Mouse (Mus musculus): ENCODE results near the gene Fam171a1.

Gene Fam171a1

DNA sequence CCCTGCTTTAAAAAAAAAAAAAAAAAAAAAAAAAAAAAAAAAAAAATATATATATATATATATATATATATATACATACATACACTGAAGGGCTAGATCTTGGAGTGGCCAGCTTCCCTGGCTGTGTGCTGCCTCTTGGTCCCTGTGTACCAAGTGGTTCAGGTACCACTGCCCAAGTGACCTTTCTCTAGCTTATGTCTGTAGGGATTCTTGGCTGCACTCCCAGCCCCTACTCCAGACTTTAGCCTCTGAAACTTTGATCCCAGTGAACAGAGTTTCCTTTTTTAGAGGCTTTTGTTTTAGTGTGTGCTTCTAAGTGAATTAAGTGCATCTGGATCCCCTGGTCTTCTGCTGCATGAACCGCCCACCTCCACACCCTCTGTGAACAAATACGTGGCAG, 24.3 kb downstream of the Fam171a1 start:
- DNase-seq (ENCODE audit: low spot score): no peak

DNA sequence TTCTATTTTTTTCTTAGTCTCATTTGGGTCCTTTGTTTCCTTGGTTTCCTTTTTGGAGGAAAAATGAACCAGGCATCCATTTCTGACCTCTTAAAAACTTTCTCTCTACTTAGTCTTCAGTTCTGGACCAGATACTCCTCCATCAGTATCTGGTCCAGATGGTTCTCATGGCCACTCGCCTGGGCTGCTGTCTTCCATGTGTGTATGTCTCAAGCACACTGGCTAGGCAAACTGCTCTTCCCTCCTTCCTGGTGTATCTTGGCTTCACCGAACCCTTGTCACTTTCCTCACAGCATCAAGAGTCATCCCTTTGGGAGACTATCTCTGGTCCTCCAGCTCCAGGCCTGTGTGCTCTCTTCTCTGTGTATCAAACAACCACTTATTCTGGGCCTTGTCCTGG, 25.0 kb downstream of the Fam171a1 start:
- no peak for DNase-seq (ENCODE audit: low spot score)

DNA sequence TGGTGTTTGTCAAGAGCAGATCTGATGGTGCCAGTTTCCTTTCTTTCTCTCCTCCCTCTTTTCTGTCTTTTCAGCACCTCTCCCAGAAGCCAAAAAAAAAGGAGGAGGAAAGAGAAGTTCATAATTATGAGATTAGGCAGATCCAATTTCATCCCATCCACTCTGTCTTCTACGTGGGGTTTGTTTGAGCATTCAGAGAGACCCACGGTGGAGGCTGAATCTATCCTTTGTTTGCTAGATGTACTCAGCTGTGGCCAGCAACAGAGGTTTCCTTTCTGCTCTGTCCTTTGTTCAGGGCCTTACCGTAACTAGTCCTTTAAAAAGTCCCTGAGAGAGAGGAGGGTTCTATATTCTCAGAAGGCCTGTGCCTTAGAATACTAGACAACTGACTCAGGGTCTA, 25.6 kb downstream of the Fam171a1 start:
- no peak for DNase-seq (ENCODE audit: low spot score)

DNA sequence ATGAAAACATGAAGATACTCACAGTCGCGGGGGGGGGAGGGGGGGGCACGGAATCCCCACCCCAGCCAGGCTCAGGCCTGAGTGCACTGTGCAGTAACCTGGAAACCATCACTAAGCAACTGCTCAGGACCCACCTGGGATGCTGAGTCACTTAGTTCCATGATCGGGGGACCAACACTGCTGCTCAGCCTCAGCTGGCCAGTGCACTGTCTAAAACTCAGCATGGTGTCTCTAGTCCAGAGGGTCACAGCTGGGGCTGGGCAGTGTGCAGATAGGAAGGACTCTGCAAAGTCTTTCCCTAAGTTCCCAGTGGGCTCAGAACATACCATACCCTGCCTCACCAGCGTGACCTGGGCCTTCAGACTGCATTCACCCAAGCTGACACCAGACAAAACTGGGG, 26.6 kb downstream of the Fam171a1 start:
- no peak for DNase-seq (ENCODE audit: low spot score)

DNA sequence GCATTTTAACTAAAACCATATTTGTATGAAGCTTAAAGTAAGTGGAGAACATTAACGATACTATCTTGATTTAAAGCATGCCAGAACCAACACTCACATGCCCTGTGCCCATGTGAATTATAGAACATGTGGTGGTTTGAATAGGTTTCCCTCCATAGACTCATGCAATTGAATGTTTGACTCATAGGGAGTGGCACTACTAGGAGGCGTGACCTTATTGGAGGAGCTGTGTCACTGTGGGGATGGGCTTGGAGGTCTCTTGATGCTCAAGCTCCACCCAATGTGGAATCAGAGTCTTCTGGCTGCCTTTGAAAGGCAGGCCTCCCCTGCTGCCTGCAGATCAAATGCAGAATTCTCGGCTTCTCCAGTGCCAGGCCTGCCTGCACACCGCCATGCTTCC, 27.8 kb downstream of the Fam171a1 start:
- no peak for DNase-seq (ENCODE audit: low spot score)

DNA sequence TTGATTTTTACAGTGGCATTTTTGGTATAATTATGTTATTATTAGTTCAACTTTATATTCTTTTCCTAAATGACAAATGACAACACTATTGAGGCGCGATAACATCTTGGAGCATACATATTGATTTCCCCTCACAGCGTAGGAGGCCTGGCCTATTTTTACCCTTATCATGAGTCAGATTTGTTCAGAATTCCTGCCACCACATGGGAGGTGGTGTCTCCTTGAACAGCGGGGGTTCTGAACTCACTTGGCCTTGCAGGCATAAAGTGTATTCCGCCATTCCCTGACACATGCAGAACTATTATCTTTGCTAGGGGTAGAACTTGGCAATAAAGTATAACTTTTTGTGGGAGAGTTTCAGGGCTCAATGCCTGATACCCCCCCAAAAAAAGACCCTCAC, 30.3 kb downstream of the Fam171a1 start:
- DNase-seq (ENCODE audit: low spot score): no peak

DNA sequence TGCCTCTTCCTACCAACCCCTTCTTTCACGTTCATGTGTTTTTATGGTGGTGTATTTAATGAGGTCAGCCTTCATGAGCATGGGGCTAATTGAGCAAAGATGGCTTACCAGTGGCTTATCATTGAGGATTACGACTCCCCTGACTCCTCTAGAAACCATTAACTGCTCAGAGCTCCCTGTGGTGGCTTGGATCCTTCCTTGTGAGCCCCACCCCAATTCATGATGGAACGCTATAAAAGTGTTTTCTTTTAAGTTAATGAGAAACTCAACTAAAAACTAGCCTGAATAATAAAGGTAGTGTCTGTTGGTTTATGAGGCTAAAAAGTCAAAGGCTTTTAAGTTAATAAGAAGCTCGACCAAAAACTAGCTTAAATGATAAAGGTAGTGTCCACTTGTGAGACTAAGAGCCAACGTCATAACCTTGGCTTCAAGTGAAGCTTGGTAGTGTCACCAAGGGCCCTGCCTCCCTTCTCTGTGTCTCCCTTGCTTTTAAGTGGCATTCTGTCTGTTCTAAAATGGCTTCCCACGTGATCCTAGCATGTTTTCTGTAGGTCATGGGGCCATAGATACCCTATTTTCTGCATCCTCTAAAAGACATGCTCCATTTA, 33.6 kb downstream of the Fam171a1 start:
- no peak for DNase-seq (ENCODE audit: low spot score)

DNA sequence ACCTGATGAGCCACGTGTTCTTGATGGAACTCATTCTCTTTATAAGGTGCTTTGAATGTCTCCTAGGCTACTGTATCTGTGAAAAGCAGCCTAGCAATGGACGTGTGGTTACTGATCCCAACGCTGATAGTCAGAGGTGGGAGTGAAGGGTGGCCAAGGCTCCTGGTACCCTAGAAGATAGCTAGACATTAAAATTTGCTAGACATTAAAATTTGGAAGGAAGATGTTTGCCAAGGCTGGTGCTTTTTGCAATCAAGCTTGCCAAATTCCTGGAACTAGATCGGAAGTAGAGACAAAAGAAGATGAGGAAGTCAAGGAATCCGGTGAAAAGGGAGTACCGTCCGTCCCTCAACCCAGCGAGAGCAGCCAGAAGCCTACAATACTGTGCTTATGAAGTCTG, 34.7 kb downstream of the Fam171a1 start:
- no peak for DNase-seq (ENCODE audit: low spot score)

DNA sequence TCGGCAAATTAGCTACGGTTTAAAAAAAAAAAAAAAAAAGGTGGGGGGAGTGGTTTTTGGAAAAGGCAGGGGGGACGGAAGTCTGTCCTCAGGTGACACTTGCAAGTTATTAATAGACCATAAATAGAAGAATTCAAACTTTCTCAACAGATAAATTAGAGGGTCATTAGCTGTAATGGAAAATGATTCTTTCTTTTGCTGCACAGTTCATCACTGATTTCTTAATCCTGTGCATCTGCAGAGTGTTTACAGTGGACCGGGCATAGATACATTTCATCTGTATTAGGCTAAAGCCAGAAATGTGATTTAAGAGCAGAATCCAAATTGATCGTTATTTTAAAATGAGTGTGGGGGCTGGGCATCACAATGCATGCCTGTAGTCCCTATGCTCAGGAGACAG, 36.3 kb downstream of the Fam171a1 start:
- DNase-seq (ENCODE audit: low spot score): no peak

DNA sequence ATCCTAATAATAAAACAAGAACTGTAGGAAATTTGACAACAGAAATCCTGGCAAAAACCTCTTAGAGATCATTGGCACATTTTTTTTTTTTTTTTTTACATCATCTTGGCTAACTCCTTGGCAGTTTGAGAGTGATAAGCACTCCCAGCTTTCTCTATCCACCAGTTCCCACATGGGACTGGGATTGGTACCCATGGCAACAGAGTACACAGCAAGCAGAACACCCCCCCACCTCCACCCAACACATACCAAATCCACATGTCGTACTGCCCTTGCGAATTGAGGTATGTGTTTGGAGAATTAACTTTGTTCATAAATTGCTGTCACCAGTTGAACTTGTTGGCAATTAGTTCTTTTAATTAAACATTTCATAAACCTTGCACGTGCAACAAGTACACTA, 37.3 kb downstream of the Fam171a1 start:
- no peak for DNase-seq (ENCODE audit: low spot score)

DNA sequence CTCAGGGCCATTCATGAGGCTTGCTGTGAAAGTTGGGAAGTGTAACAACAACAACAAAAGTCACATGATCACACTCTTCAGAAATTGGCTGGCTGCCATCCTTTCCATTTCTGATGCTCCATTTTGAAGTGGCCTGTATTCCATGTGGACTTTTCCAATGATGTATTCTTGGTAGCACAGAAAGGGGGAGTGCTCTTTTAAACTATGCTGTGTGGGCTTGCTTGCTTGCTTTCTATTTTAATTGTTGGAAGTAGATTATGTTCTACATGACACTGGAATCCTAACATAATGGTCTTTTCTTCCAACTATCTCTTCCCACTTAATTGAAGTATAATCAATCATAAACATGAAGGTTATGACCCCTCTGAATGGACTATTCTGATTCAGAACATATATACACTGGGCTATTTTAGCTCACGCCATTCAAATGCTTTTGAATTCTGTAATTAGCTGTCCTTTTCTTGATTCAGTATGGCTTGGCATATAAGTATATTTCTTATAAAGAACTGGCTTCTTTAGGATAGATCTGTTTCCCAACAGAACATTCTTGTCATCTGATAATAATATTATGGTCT, 40.2 kb downstream of the Fam171a1 start:
- DNase-seq (ENCODE audit: low spot score): no peak

DNA sequence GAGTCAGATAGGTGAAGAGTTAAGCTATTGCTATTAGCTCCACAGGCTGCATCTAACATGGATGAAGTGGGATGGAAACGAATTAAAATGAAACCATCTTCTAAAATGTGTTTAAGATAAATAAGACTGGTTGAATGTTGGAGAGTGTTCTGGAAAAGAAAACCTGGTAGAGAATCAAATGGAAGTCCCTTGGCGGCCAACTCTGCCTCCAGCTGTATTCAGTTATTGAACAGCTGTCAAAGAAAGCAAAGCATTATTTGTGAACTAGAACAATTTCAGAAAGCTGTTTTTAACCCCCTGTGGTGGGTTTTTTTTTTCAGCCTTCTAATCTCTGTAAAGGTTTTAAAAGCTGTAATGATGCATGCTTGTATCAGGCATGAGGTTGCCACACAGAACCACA, 41.0 kb downstream of the Fam171a1 start:
- no peak for DNase-seq (ENCODE audit: low spot score)

DNA sequence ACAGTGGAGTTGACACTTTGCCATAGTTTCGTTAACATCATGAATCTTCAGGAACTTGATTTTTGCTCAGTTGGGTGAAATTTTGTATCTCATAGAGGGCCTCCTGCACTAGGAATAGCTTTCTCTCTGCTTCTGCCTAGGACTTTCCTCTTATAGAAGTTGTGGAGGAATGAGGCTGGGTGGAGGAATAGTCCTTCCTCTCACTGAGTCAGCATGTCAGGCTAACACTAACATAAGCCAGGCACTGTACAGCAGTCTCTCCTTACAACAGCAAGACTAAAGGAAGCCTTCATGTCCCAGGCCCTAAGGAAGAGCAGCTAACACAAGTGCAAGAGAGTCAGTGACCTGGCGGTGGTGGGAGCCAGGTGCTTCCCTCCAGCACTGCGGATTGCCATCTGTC, 43.0 kb downstream of the Fam171a1 start:
- no peak for DNase-seq (ENCODE audit: low spot score)

DNA sequence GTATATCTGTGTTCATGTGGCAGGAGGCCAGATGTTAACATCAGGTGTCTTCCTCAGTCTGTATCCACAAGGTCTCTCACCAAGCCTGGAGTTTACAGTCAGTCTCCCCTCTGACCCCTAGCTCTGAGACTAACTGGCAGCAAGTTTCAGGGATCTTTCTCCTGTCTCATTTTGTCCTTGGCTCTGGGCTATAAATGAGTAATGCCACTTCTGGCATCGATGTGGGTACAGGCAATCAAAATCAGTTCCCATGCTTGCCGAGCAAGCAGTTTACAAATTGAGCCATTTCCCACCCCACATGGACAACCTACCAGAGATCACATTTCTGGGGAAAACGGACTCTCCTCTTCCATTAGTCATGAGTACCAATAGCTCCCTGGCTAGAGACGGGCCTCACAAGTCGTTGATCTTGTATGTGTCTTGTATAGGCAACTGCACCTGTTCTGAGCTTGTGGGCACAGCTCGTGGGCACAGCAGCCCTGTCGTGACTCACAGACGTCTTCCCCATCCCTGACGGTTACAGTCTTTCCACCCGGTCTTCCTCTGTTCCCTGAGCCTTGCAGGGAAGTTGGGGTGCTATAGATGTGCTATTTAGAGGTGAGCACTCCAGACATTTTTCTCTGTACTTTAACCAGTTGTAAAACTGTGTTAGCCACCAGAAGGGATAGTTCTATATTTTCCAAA, 43.8 kb downstream of the Fam171a1 start:
- DNase-seq (ENCODE audit: low spot score): no peak

DNA sequence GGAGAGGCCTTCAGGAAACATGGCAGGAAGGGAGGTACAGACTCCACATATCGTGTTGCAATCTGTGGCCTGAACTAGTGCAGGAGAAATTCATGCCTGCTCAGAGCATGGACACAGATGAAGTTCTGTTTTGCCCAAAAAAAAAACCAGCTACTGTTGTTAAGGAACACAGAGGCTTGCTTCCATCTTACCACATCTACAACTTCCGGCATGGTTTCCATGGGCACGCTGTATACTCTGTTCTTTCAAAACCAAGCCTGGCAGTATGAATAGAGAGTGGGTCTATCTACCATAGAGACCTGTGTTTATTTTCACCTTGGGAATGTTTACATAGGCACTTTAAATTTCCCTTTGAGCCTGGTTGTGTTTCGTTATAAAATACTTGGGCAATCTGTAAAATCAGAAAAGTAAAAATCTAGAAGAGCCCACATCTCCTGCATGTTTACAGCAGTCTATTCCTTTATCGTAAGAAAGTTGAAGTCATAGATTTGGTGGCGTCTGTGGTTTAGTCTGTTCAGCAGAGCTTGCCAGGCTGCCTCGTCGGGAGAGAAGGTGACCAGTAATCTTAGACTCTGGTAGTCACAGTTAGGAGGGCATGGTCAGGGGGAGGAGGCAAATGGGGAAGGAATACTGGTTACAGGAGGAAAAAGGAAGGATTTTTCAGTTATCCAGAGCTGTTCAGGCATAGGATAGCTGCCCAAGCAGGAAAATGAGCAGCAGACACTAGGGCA, 44.8 kb downstream of the Fam171a1 start:
- no peak for DNase-seq (ENCODE audit: low spot score)

DNA sequence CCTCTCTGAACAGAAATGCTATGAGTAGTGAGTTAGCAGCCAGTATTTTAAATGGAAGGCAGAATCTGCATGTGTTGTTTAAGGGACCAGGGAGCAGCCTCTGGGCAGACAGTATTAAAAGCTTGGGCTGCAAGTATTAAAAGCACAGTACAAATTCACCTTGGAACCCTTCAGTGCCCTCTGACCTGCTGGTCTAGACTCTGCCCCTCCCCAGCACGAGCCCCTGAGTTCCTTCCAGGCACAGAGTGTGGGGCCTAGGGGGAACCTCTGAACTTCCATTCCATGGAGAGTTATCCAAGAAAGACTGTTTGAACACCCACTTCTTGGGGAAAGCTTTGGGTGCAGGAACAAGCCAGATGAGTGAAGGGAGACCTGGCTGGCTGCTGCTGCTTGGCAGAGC, 47.6 kb downstream of the Fam171a1 start:
- DNase-seq (ENCODE audit: low spot score): no peak

DNA sequence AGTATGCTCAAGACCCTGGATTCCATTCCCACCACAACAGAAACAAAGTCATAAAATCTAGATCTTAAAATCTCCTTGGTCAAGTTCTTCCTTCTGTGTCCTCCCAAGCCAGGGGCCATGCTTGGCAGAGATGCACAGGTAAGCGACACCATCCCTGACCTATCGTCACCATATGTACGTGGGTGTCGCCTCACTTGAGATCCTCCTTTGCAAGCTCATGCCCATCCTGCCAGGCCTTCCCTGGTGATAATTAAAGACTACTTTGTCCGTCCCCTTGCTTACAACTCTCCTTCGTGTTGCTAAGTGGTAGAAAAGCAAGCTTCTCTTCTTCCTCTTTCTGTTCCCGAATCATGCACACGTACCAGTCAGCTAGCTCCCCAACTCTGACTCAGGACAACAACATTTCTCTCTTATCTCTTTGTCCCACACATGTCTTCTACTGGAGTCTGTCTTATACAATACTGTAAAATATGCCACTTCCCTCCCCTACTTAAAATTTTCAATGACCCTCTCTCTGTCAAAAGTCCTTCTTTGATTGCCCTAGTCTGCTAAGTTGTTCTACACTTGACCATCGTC, 49.6 kb downstream of the Fam171a1 start:
- no peak for DNase-seq (ENCODE audit: low spot score)

DNA sequence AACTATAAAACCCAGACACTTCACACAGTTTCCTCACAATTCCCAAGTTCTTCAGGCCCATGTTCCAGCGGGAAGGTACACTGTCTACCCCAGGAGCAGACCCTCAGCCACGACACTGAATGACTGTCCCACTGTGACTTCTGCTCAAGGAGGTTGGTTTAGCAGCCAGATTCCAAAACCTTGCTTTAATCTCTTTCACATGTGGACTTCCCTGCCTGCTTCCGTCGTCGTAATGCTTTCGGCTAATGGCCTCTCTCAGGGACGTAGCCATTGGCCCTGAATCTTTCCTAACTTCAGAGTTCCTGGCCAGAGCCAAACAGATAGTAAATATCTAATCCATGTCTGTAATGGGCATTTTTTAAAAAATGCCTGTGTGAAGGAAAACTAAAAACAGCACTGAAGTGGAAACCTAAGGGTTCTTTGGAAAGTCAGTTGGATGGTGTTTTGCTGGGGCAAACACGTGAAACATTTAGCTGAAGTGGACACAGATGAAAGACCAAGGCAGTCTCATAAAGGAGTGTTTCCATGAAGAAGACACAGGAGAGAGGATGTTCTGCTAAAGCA, 51.1 kb downstream of the Fam171a1 start:
- no peak for DNase-seq (ENCODE audit: low spot score)

DNA sequence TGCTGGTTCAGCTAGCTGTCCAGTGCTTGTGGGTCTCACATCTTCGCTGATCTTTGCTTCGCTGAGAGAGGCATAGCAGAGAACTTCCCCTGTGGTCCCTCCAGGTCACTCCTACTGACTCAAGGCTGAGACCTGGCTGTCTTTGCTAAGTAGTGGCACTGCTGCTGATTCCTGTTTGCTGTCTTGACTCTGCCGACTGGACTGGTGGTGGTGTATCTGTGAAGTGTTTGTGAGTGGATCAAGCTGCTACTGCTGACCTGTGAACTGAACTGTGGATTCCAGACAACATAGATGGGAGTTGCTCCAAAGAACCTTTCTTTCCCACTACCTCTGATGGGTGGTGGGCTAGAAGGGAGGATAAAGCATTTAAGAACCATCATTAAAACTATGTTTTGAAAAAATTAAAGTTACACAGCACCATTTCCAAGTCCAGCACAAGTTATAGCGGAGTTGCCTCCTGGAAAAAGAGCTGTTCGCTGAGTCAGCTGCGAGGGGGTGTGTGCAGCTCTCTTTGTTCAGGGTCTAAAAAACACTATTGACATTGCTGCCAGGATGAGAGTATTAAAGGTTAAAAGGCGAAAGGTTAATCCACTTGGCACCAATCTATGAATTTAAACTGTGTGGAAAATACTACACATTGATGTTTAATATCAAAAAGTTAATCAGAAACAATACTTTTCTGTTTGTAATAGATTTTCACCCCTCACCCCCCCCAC, 52.0 kb downstream of the Fam171a1 start:
- DNase-seq (ENCODE audit: low spot score): no peak

DNA sequence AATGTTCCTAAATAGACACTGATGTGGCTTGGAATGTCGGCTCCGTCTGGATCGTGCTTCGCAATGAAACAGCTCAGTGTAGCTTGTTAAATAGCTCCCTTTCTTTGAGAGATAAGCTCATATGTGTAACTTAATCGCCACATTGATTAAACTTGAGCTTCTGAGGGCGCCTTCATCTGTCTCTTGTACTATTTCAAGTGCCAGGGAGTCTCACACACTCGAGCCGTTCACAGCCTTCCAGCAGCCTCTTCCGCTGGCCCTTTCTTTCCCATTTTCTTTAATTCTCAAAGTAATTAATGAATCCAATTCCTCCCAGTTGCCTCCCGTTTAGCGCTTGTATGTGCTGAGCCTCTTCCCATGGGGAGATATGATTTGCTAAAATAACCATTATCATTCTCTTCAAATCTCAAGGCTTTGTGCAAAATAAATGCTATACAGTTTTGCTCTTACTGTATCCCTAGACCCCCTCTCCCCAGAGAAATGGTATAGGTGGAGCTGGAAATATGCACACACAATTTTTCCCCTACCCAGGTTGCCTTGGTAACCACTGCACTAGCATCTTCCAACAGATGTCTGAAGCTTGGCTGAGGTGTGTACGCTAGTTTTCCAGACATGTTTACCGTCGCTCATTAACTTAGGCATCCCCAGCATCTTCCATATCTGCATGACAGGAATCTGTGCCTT, 54.8 kb downstream of the Fam171a1 start:
- no peak for DNase-seq (ENCODE audit: low spot score)

DNA sequence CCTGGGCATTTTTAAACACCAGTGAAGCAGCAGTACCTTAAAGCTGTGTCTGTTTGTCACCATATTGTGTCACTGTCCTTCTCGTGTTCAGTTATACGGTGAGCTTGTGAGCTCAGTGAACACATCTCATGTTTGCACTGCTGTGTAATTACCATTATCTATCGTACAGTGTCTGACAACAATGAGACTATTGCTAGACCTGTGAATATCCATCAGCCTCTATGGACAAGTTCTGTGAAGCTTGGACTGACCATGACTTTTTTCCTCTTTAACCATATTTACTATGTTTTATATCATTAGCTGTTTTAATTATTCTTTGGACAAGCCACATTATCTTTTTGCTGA, 55.4 kb downstream of the Fam171a1 start:
- DNase-seq (ENCODE audit: low spot score): no peak
